Mouse (Mus musculus) midbrain, postnatal 0 days (tissue): ENCODE data around the gene Nek9. TPM values are rescaled to one million over a fixed set of nuclear protein-coding genes. Genes with fewer than 3 reads are reported as not detected.

Experiments used
- ATAC-seq: fragments of 200-750 bp; cut with Nextera tagmentation; 2 replicates; pipeline ENCODE4 v1.8.0; 2017; ENCODE audit warnings: moderate number of reproducible peaks, mild to moderate bottlenecking, moderate TSS enrichment, moderate library complexity; ENCODE audit not compliant: low FRiP score
- DNase-seq: peaks from one replicate; pipeline ENCODE4 v3.0.0-alpha.2; 2015; ENCODE audit warnings: low spot score
- H3K27ac ChIP-seq: fragments of 300-500 bp; sonication (generic); 2 replicates; pipeline ENCODE4 v1.5.1; 2014; ENCODE audit warnings: low read depth, mild to moderate bottlenecking, low read length, mixed read lengths
- H3K27me3 ChIP-seq: fragments of 300-500 bp; sonication (generic); 2 replicates; pipeline ENCODE4 v1.6.1; 2014; ENCODE audit warnings: low read length, control low read depth, mixed read lengths; ENCODE audit not compliant: insufficient read depth
- H3K36me3 ChIP-seq: fragments of 300-500 bp; sonication (generic); 2 replicates; pipeline ENCODE4 v1.6.1; 2014; ENCODE audit warnings: low read length, control low read depth, mixed read lengths; ENCODE audit not compliant: insufficient read depth
- H3K4me1 ChIP-seq: fragments of 300-500 bp; sonication (generic); 2 replicates; pipeline ENCODE4 v1.6.1; 2014; ENCODE audit warnings: mild to moderate bottlenecking, control low read depth, antibody characterized with exemption, low read length, mixed read lengths; ENCODE audit not compliant: insufficient read depth
- H3K4me2 ChIP-seq: fragments of 300-500 bp; sonication (generic); 2 replicates; pipeline ENCODE4 v1.6.1; 2014; ENCODE audit warnings: low read depth, mild to moderate bottlenecking, low read length, mixed read lengths; ENCODE audit not compliant: poor library complexity, severe bottlenecking
- H3K4me3 ChIP-seq: fragments of 300-500 bp; sonication (generic); 2 replicates; pipeline ENCODE4 v1.5.1; 2014; ENCODE audit warnings: low read depth, mild to moderate bottlenecking, low read length, moderate library complexity
- H3K9ac ChIP-seq: fragments of 300-500 bp; sonication (generic); replicated peaks from 2 replicates; pipeline ENCODE4 v1.6.1; 2014; ENCODE audit warnings: mild to moderate bottlenecking, low read length, moderate library complexity, mixed read lengths; ENCODE audit not compliant: poor library complexity, severe bottlenecking
- H3K9me3 ChIP-seq: fragments of 300-500 bp; sonication (generic); 2 replicates; pipeline ENCODE4 v1.6.1; 2016; ENCODE audit warnings: low read length, control low read depth
- CTCF ChIP-seq: IDR thresholded peaks from 2 replicates; pipeline ENCODE4 v1.5.1; 2016; ENCODE audit warnings: antibody characterized with exemption, mild to moderate bottlenecking
- WGBS: fragments of 180-500 bp; shearing (Covaris S2); extraction: QIAGEN DNeasy Blood & Tissue Kit; methylation state at CpG from one replicate; pipeline ENCODE4 v1.1.7; 2014; 5-methylcytosine and 5-hydroxymethylcytosine counted together
- polyA plus RNA-seq: library from polyadenylated mRNA; unstranded; fragments of >200 nt; fragmentation: Nextera tagmentation; extraction: Ambion mirVana; gene quantifications from 2 replicates; pipeline ENCODE4 v1.2.1, GENCODE M21; 2015
- total RNA-seq: library from RNA; depleted of rRNA; stranded (reverse); fragments of >200 nt; gene quantifications from 2 replicates; pipeline ENCODE4 v1.2.3, GENCODE M21; 2014

Nek9 gene
- total and polyA plus RNA-seq, 2 experiments from 2014 or later: 7.5 to 16.5 TPM

DNA sequence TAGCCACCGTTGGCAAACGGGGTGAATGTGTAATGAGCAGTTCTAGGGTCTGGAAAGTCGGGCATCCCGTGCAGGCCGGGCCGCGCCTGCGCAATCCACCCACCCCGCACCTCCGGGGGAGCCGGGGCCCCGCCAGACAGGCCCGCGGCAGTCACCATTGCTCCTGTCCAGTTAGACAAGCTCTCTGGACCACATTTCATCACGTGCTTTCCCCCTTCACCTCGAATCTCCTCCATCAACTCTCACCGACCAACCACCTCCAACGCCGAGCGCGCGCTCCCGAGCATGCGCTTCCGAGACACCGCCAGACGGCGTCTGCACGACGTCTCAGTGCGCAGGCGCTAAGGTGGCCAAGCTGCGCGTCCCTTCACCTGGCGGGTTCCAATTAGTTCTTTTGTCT is 68.8 kb downstream of the Nek9 start, which contains the start of gene Mlh3:
TSS of gene Mlh3 (minus strand) at position 281 of the 400 bp plus-strand sequence.
- Histone ChIP-seq H3K9ac (peak within 1 kb of the TSS; percentile 48), H3K27me3 (no peaks in the 10 kb centered on the region), H3K4me2 (peak within 1 kb of the TSS; percentile 65), H3K27ac (peak within 1 kb of the TSS; percentile 70), H3K9me3 (no peaks in the 10 kb centered on the region), H3K4me3 (peak within 1 kb of the TSS; percentile 57), H3K4me1 (no peaks in the 10 kb centered on the region), H3K36me3 (no peaks in the 10 kb centered on the region)
- 3% methylated on average over 35 of the region's 35 CpGs for WGBS
- peak; percentile 72 for TF ChIP-seq CTCF
- ATAC-seq: peak; percentile 90
- peak; percentile 93 for DNase-seq

DNA sequence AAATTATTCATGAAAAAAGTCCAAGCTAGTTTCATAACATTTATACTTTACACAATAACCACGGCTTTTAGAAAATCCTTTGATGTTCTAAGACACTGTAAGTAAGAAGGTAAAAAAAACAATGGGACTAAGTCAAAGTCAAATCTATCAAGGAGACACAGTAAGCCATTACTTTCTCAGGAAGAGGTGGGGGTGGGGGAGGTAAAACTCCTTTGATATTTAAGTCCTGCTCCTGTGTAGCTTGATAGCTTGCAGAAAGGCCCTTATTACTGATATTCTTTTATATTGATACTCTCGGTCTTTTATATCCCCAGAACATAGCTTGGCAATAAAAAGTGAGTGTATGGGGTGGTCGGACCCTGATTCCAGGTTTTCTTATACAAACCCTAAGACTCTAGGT is 69.3 kb downstream of the Nek9 start:
- peak overlapping the region; percentile 57 for H3K4me3 ChIP-seq
- WGBS: 58% methylated on average over 3 of the region's 3 CpGs
- no peaks in the 10 kb centered on the region for H3K4me1 ChIP-seq
- no peak for ATAC-seq
- peak overlapping the region; percentile 48 for H3K9ac ChIP-seq
- no peaks in the 10 kb centered on the region for H3K36me3 ChIP-seq
- no peaks in the 10 kb centered on the region for H3K9me3 ChIP-seq
- H3K27ac ChIP-seq: peak overlapping the region; percentile 70
- no peak for TF ChIP-seq CTCF
- DNase-seq: no peak
- no peaks in the 10 kb centered on the region for H3K27me3 ChIP-seq
- H3K4me2 ChIP-seq: peak overlapping the region; percentile 65

DNA sequence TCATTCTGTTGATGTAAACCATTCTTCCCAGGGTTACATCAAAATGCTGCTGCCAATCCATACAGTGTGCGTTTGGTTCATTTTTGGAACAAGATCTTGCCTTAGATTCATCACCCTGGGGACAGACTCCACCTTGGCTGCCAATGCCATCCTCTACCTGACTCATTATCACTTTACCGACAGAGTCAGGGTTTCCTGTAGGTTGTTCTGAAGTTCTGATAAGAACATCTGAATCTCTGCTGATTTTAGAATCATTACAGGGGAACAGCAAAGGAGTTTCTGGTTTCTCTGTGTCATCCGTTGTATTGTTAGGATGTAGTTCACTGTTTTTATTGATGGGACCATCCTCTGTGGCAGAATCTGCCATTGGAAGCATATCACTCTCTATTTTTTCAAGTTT is 72.9 kb downstream of the Nek9 start:
- Histone ChIP-seq H3K9me3 (no peaks in the 10 kb centered on the region), H3K4me2 (no peak overlapping the region), H3K4me1 (no peaks in the 10 kb centered on the region), H3K27me3 (no peaks in the 10 kb centered on the region), H3K27ac (no peak overlapping the region), H3K36me3 (peaks cover 2% of the 10 kb centered on the region; the same call in 1 of the 2 replicates), H3K4me3 (no peak overlapping the region), H3K9ac (no peak overlapping the region)
- TF ChIP-seq CTCF: no peak
- DNase-seq (no peak), ATAC-seq (no peak)
- 96% methylated on average over 3 of the region's 3 CpGs for WGBS

DNA sequence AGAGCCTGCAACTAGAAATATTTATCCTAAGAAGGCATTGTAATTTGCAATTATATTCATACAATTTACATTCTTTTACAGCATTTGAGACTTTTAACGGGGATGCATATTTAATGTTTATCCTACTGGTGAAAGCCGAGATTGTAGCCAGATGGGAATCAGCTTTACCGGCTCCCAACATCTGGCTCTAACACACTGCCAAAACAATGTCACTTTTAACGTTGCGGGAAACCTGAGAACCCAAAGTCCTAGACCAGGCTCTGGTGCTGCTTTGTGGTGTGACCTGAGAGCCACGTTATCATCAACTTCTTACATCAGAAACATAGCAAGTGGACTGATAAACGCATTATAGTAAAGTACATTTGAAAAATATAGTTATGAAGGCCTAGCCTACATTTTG is 74.2 kb downstream of the Nek9 start:
- Histone ChIP-seq H3K4me2 (no peak overlapping the region), H3K27ac (no peak overlapping the region), H3K36me3 (peaks cover 2% of the 10 kb centered on the region; the same call in 1 of the 2 replicates), H3K9ac (no peak overlapping the region), H3K9me3 (no peaks in the 10 kb centered on the region), H3K4me3 (no peak overlapping the region), H3K4me1 (no peaks in the 10 kb centered on the region), H3K27me3 (no peaks in the 10 kb centered on the region)
- DNase-seq (no peak), ATAC-seq (no peak)
- no peak for TF ChIP-seq CTCF
- 64% methylated on average over 7 of the region's 7 CpGs for WGBS

DNA sequence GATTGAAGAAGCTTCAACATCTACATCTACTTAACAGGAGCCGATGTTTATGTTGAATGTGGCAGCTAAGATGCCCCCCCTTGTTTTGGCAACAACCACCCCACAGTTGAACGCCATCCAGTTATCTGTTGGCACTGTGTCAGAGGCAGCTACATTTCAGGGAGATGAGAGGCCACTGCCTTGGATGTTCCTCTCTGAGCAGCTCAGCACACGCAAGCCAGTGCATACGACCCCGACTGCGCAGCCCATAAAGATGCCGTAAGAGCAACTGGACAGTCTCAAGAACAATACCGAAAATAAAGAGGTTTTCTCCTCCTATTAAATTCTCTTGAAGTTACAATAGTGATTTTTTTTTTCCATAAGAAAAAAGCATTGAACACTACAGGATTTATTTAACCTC is 74.6 kb downstream of the Nek9 start:
- Histone ChIP-seq H3K4me1 (no peaks in the 10 kb centered on the region), H3K4me3 (no peak overlapping the region), H3K36me3 (peaks cover 2% of the 10 kb centered on the region; the same call in 1 of the 2 replicates), H3K27me3 (no peaks in the 10 kb centered on the region), H3K27ac (no peak overlapping the region), H3K9me3 (no peaks in the 10 kb centered on the region), H3K9ac (no peak overlapping the region), H3K4me2 (no peak overlapping the region)
- 84% methylated on average over 8 of the region's 8 CpGs for WGBS
- no peak for TF ChIP-seq CTCF
- no peak for ATAC-seq
- DNase-seq: peak; percentile 15

DNA sequence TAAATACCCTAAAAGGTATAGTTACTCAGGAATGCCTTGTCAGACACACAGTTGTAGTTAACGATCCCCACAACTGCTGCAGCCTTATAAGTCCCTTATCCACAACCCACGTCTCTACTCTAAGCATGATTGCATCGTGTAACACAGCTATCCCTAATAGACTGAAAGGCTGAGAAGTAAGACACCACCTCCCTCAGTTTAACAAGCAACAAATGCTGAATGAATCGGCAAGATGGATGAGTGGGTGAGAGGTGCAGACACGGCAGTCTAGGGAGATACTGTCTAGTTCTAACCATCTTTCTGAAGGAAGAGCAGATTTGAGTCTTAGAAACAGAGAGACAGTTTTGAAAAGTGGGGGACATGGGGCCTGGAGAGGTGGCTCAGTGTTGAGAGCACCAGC is 76.0 kb downstream of the Nek9 start:
- no peaks in the 10 kb centered on the region for H3K27me3 ChIP-seq
- WGBS: 85% methylated on average over 5 of the region's 5 CpGs
- ATAC-seq (no peak), DNase-seq (no peak)
- no peak overlapping the region for H3K4me3 ChIP-seq
- H3K9me3 ChIP-seq: no peaks in the 10 kb centered on the region
- H3K36me3 ChIP-seq: peaks cover 3% of the 10 kb centered on the region; the same call in 1 of the 2 replicates
- H3K4me2 ChIP-seq: no peak overlapping the region
- no peak overlapping the region for H3K27ac ChIP-seq
- TF ChIP-seq CTCF: no peak
- no peak overlapping the region for H3K9ac ChIP-seq
- H3K4me1 ChIP-seq: no peaks in the 10 kb centered on the region
